Comparison of ENCODE assay signal across 18 mouse cellular contexts in the genomic region with DNA sequence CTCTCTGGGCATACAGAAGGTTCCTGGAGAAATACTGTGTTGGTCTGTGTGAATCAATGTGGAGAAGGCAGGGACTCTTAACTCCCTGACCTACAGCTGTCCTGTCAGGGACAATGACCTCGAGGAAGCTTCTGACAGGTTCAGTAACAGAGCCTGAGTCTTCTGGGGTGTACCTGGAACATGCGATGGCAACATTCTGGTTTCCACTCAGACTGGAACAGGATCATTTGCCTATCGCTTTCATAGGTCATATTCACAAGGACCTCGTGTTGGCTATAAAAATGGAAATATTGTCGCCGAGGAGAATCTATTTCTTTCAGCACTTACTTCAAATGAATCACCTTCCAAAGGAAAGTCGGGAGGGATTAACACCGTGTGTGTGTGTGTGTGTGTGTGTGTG. TPM values are rescaled to one million over a fixed set of nuclear protein-coding genes. Genes with fewer than 3 reads are reported as not detected.
DNase-seq lines count a peak whose midpoint lies in the region; ATAC-seq lines count a peak whose summit lies in the region.
"Had no signal": no experiment of that assay in that cellular context is flagged by ENCODE, and none has a peak within 500 bp of the region (broad histone marks: within the 10 kb centered on the region; RNA-seq: fewer than 3 reads in every experiment).

No protein-coding gene starts in this region.

- H3K27ac ChIP-seq in heart, embryonic 14.5 days (replicated peaks in 1 of 2; ENCODE audit: control insufficient read depth in 1 of 2, insufficient read depth in 1 of 2, low read depth in 2 of 2, low read length in 2 of 2): no peak overlapping the region; a peak in 1 of 4 replicates
- no peak overlapping the region for H3K27ac ChIP-seq in midbrain, embryonic 11.5 days (ENCODE audit: low read depth, low read length)
- H3K27ac ChIP-seq in midbrain, embryonic 14.5 days (replicated peaks; ENCODE audit: low read depth, low read length): no peak overlapping the region
- H3K27ac ChIP-seq: embryonic facial prominence, embryonic 13.5 days; forebrain, embryonic 12.5 days; hindbrain, embryonic 10.5 days; hindbrain, embryonic 14.5 days; intestine, embryonic 15.5 days had no signal

- WGBS in heart, embryonic 14.5 days: 61% methylated on average over 8 of the region's 8 CpGs
- WGBS in midbrain, embryonic 11.5 days: 81% methylated on average over 8 of the region's 8 CpGs
- 77% methylated on average over 8 of the region's 8 CpGs for WGBS in midbrain, embryonic 14.5 days

- ATAC-seq in heart, embryonic 14.5 days (ENCODE audit: insufficient number of reproducible peaks, insufficient read depth, low FRiP score, low read depth): no peak
- ATAC-seq in midbrain, embryonic 11.5 days (ENCODE audit: low FRiP score): no peak
- ATAC-seq in midbrain, embryonic 14.5 days (ENCODE audit: low FRiP score, low TSS enrichment): no peak
- ATAC-seq: forebrain, embryonic 16.5 days; intestine, embryonic 15.5 days had no signal

- intact Hi-C loops in heart, postnatal 10 days (cut with DNase I): no loop called here

- peaks cover 71% of the 10 kb centered on the region for H3K36me3 ChIP-seq in heart, embryonic 14.5 days (ENCODE audit: control insufficient read depth, insufficient read depth, low read length)
- H3K36me3 ChIP-seq in midbrain, embryonic 11.5 days (ENCODE audit: control insufficient read depth, insufficient read depth, low read length): no peaks in the 10 kb centered on the region
- no peaks in the 10 kb centered on the region for H3K36me3 ChIP-seq in midbrain, embryonic 14.5 days (ENCODE audit: control insufficient read depth, insufficient read depth, low read length)
- H3K36me3 ChIP-seq: embryonic facial prominence, embryonic 13.5 days; forebrain, embryonic 12.5 days; hindbrain, embryonic 10.5 days; intestine, embryonic 15.5 days had no signal

- peaks cover 17 to 57% of the 10 kb centered on the region in 2 experiments for H3K4me1 ChIP-seq in heart, embryonic 14.5 days (ENCODE audit: control insufficient read depth in 2 of 2, insufficient read depth in 2 of 2, low read length in 2 of 2)
- H3K4me1 ChIP-seq in midbrain, embryonic 11.5 days (ENCODE audit: control insufficient read depth, insufficient read depth, low read length): no peaks in the 10 kb centered on the region
- no peaks in the 10 kb centered on the region for H3K4me1 ChIP-seq in midbrain, embryonic 14.5 days (ENCODE audit: control insufficient read depth, insufficient read depth, low read length)
- H3K4me1 ChIP-seq: forebrain, embryonic 12.5 days; hindbrain, embryonic 10.5 days; intestine, embryonic 15.5 days had no signal

- DNase-seq in heart, adult 11 months: peak; percentile 71
- DNase-seq in heart, adult 8-10 months (ENCODE audit: low spot score): no peak
- DNase-seq in heart, postnatal 10 days: no peak
- DNase-seq in midbrain, embryonic 11.5 days (ENCODE audit: low spot score, missing footprints): peak; percentile 54
- no peak for DNase-seq in midbrain, embryonic 14.5 days
- DNase-seq: adrenal gland, adult 2 months; adrenal gland, postnatal 25 days; cerebellum, adult 18-20 months; cerebellum, adult 9-11 months; cerebellum, postnatal 36 days; kidney, adult 18-20 months had no signal

- H3K9me3 ChIP-seq in heart, embryonic 14.5 days (ENCODE audit: control insufficient read depth, low read length): no peaks in the 10 kb centered on the region
- no peaks in the 10 kb centered on the region for H3K9me3 ChIP-seq in midbrain, embryonic 11.5 days (ENCODE audit: control insufficient read depth, low read length)
- no peaks in the 10 kb centered on the region for H3K9me3 ChIP-seq in midbrain, embryonic 14.5 days (ENCODE audit: control insufficient read depth, low read length)
- H3K9me3 ChIP-seq: embryonic facial prominence, embryonic 13.5 days; forebrain, embryonic 12.5 days; hindbrain, embryonic 10.5 days; intestine, embryonic 15.5 days had no signal

- no peaks in the 10 kb centered on the region for H3K27me3 ChIP-seq in heart, embryonic 14.5 days (ENCODE audit: control insufficient read depth, insufficient read depth, low read length)
- no peaks in the 10 kb centered on the region for H3K27me3 ChIP-seq in midbrain, embryonic 11.5 days (ENCODE audit: control insufficient read depth, insufficient read depth, low read length)
- no peaks in the 10 kb centered on the region for H3K27me3 ChIP-seq in midbrain, embryonic 14.5 days (ENCODE audit: control insufficient read depth, insufficient read depth, low read length)
- H3K27me3 ChIP-seq: embryonic facial prominence, embryonic 13.5 days; forebrain, embryonic 12.5 days; intestine, embryonic 15.5 days had no signal

- peak overlapping the region; percentile 45 for H3K4me2 ChIP-seq in heart, embryonic 14.5 days (ENCODE audit: low read length)
- no peak overlapping the region for H3K4me2 ChIP-seq in midbrain, embryonic 11.5 days
- no peak overlapping the region for H3K4me2 ChIP-seq in midbrain, embryonic 14.5 days (ENCODE audit: low read length)
- H3K4me2 ChIP-seq: embryonic facial prominence, embryonic 13.5 days; forebrain, embryonic 12.5 days; hindbrain, embryonic 14.5 days; intestine, embryonic 15.5 days had no signal

- no peak overlapping the region for H3K9ac ChIP-seq in heart, embryonic 14.5 days (ENCODE audit: low read length)
- no peak overlapping the region for H3K9ac ChIP-seq in midbrain, embryonic 11.5 days (ENCODE audit: low read length)
- H3K9ac ChIP-seq in midbrain, embryonic 14.5 days (replicated peaks; ENCODE audit: low read length): no peak overlapping the region
- H3K9ac ChIP-seq: embryonic facial prominence, embryonic 13.5 days; forebrain, embryonic 12.5 days; hindbrain, embryonic 14.5 days; intestine, embryonic 15.5 days had no signal

- H3K4me3 ChIP-seq in heart, embryonic 14.5 days (ENCODE audit: control insufficient read depth in 1 of 2, insufficient read depth in 1 of 2, low read depth in 1 of 2, low read length in 2 of 2): no peak overlapping the region
- H3K4me3 ChIP-seq in midbrain, embryonic 11.5 days (ENCODE audit: low read depth, low read length): no peak overlapping the region
- H3K4me3 ChIP-seq in midbrain, embryonic 14.5 days (replicated peaks; ENCODE audit: low read depth, low read length): no peak overlapping the region
- H3K4me3 ChIP-seq: embryonic facial prominence, embryonic 13.5 days; forebrain, embryonic 12.5 days; hindbrain, embryonic 10.5 days; intestine, embryonic 15.5 days had no signal

RNA-seq across cellular contexts. Expression of a gene that starts 23.2 kb away (rescaled TPM):
- total RNA-seq in heart, adult 8-10 months (2022): 1,000 to 10,000 TPM in 3 of 4 experiments, 100 to 1,000 TPM in 1; 878 to 1,206 (median 1,167) TPM
- polyA plus RNA-seq in heart, embryonic 14.5 days (2014; fragmentation: Nextera tagmentation; extraction: Ambion mirVana): 746 and 761 TPM in 2 replicates
- 100 to 1,000 TPM; 846 to 935 TPM for total RNA-seq in heart, postnatal 10 days (2021)
- polyA plus RNA-seq in midbrain, embryonic 11.5 days (2014; fragmentation: Nextera tagmentation; extraction: Ambion mirVana): 375 and 403 TPM in 2 replicates
- 72.1 and 109 TPM in 2 replicates for polyA plus RNA-seq in midbrain, embryonic 14.5 days (2014; fragmentation: Nextera tagmentation; extraction: Ambion mirVana)

RNA-seq across cellular contexts. Expression of a gene that starts 23.5 kb away (rescaled TPM):
- total RNA-seq in heart, adult 8-10 months (2022): 1,000 to 10,000 TPM; 1,005 to 1,153 (median 1,086) TPM
- 273 and 300 TPM in 2 replicates for polyA plus RNA-seq in heart, embryonic 14.5 days (2014; fragmentation: Nextera tagmentation; extraction: Ambion mirVana)
- total RNA-seq in heart, postnatal 10 days (2021): 1,000 to 10,000 TPM; 1,058 to 1,064 TPM
- polyA plus RNA-seq in midbrain, embryonic 11.5 days (2014; fragmentation: Nextera tagmentation; extraction: Ambion mirVana): 1.3 and 1.4 TPM in 2 replicates
- 0.85 and 1.3 TPM in 2 replicates for polyA plus RNA-seq in midbrain, embryonic 14.5 days (2014; fragmentation: Nextera tagmentation; extraction: Ambion mirVana)

Comparison
In these comparisons a context has a peak if more than half of its experiments do, and no peak if none do; other contexts are left out.
1. DNase-seq: peak in heart, adult 11 months (single experiment) and midbrain, embryonic 11.5 days (single experiment); none in heart, adult 8-10 months (single experiment), heart, postnatal 10 days (0 of 2) and midbrain, embryonic 14.5 days (single experiment).
2. RNA of a gene that starts 23.5 kb away (polyA plus RNA-seq): 273 to 300 TPM in heart, embryonic 14.5 days; 1.3 to 1.4 TPM in midbrain, embryonic 11.5 days and 0.85 to 1.3 TPM in midbrain, embryonic 14.5 days; every median in the first group is over 100 times any median in the second.